Mouse (Mus musculus) forebrain, embryonic 13.5 days (tissue): ENCODE data around the gene Bclaf3. TPM values are rescaled to one million over a fixed set of nuclear protein-coding genes. Genes with fewer than 3 reads are reported as not detected.
"Not testable (repeated sequence)": the region's sequence is repeated elsewhere in the genome, so short reads cannot be mapped to it uniquely, and the experiment has no call there.

Experiments used
- ATAC-seq: fragments of 200-750 bp; cut with Nextera tagmentation; 2 replicates; pipeline ENCODE4 v1.8.0; 2017
- H3K27ac ChIP-seq: fragments of 300-500 bp; sonication (generic); 2 replicates; pipeline ENCODE4 v1.5.1; 2015; ENCODE audit warnings: inconsistent platforms, mild to moderate bottlenecking, moderate library complexity
- H3K27me3 ChIP-seq: fragments of 300-500 bp; sonication (generic); 2 replicates; pipeline ENCODE4 v1.6.1; 2015; ENCODE audit warnings: mild to moderate bottlenecking, inconsistent platforms
- H3K36me3 ChIP-seq: fragments of 300-500 bp; sonication (generic); 2 replicates; pipeline ENCODE4 v1.6.1; 2015; ENCODE audit warnings: mild to moderate bottlenecking, inconsistent platforms; ENCODE audit not compliant: poor library complexity, severe bottlenecking
- H3K4me1 ChIP-seq: fragments of 300-500 bp; sonication (generic); 2 replicates; pipeline ENCODE4 v1.6.1; 2015; ENCODE audit warnings: inconsistent platforms
- H3K4me2 ChIP-seq: fragments of 300-500 bp; sonication (generic); 2 replicates; pipeline ENCODE4 v1.6.1; 2015; ENCODE audit warnings: inconsistent platforms, mild to moderate bottlenecking, moderate library complexity
- H3K4me3 ChIP-seq: fragments of 300-500 bp; sonication (generic); 2 replicates; pipeline ENCODE4 v1.5.1; 2015; ENCODE audit warnings: mild to moderate bottlenecking, inconsistent platforms
- H3K9ac ChIP-seq: fragments of 300-500 bp; sonication (generic); 2 replicates; pipeline ENCODE4 v1.6.1; 2015; ENCODE audit warnings: mild to moderate bottlenecking, inconsistent platforms
- H3K9me3 ChIP-seq: fragments of 300-500 bp; sonication (generic); replicated peaks from 2 replicates; pipeline ENCODE4 v1.6.1; 2016; ENCODE audit warnings: inconsistent platforms
- WGBS: fragments of 180-500 bp; shearing (Covaris S2); methylation state at CpG from one replicate; pipeline ENCODE4 v1.1.7; 2015; 5-methylcytosine and 5-hydroxymethylcytosine counted together
- polyA plus RNA-seq: library from polyadenylated mRNA; unstranded; fragments of >200 nt; fragmentation: Nextera tagmentation; extraction: Ambion mirVana; gene quantifications from 2 replicates; pipeline ENCODE4 v1.2.1, GENCODE M21; 2015

Gene Bclaf3
- polyA plus RNA-seq, result 32.4 and 34.7 TPM in 2 replicates

- Histone ChIP-seq H3K36me3 (no peaks in the 10 kb centered on the region), H3K4me1 (no peaks in the 10 kb centered on the region), H3K27ac (no peak within 1 kb of the TSS), H3K4me3 (no peak within 1 kb of the TSS), H3K9ac (no peak within 1 kb of the TSS), H3K27me3 (no peaks in the 10 kb centered on the region), H3K9me3 (no peaks in the 10 kb centered on the region), H3K4me2 (no peak within 1 kb of the TSS)
- WGBS, result 83% methylated on average over 6 of the region's 6 CpGs
- no peak for ATAC-seq
Observed at GRCm38 (mm10) chrX:159526388-159526787, at the start of gene Bclaf3. TSS of gene Bclaf3 (plus strand) at chrX:159526688.

DNA sequence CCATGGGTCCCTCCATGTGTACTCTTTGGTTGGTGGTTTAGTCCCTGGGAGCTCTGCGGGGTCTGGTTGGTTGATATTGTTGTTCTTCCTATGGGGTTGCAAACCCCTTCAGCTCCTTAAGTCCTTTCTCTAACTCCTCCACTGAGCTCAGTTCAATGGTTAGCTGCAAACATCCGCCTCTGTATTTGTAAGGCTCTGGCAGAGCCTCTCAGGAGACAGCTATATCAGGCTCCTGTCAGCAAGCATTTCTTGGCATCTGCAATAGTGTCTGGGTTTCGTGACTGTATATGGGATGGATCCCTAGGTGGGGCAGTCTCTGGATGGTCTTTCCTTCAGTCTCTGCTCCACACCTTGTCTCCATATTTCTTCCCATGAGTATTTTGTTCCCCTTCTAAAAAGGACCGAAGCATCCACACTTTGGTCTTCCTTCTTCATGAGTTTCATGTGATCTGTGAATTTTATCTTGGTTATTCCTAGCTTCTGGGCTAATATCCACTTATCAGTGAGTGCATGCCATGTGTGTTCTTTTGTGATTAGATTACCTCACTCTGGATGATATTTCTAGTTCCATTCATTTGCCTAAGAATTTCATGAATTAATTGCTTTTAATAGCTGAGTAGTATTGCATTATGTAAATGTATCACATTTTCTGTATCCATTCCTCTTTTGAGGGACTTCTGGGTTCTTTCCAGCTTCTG lies 48.1 kb upstream of the Bclaf3 start:
- 82% methylated on average over 4 of the region's 4 CpGs for WGBS

GRCm38 (mm10) chrX:159484247-159484646 lies 42.2 kb upstream of the Bclaf3 start:
- Histone ChIP-seq H3K4me1 (no peaks in the 10 kb centered on the region), H3K4me3 (no peak overlapping the region), H3K27me3 (no peaks in the 10 kb centered on the region), H3K9ac (no peak overlapping the region), H3K36me3 (no peaks in the 10 kb centered on the region), H3K4me2 (no peak overlapping the region), H3K9me3 (no peaks in the 10 kb centered on the region), H3K27ac (no peak overlapping the region)
- ATAC-seq, result no peak
- WGBS, result 77% methylated on average over 1 of the region's 1 CpGs

More for the DNA sequence above, 48.1 kb upstream of the Bclaf3 start:
- H3K4me1 ChIP-seq, H3K4me3 ChIP-seq, H3K36me3 ChIP-seq, H3K27me3 ChIP-seq, H3K9ac ChIP-seq, H3K4me2 ChIP-seq, H3K9me3 ChIP-seq, H3K27ac ChIP-seq, ATAC-seq: not testable (repeated sequence)

GRCm38 (mm10) chrX:159503181-159503580 lies 23.3 kb upstream of the Bclaf3 start:
- WGBS, result 66% methylated on average over 2 of the region's 2 CpGs
- ATAC-seq, result no peak

GRCm38 (mm10) chrX:159508331-159509036 lies 18.0 kb upstream of the Bclaf3 start:
- ATAC-seq, result no peak
- H3K4me2 ChIP-seq, result no peak overlapping the region
- no peak overlapping the region for H3K4me3 ChIP-seq
- H3K27ac ChIP-seq, result no peak overlapping the region
- H3K4me1 ChIP-seq, result no peaks in the 10 kb centered on the region
- no peaks in the 10 kb centered on the region for H3K9me3 ChIP-seq
- H3K9ac ChIP-seq, result no peak overlapping the region
- 55% methylated on average over 19 of the region's 19 CpGs for WGBS
- H3K27me3 ChIP-seq, result no peaks in the 10 kb centered on the region
- H3K36me3 ChIP-seq, result no peaks in the 10 kb centered on the region

More at GRCm38 (mm10) chrX:159503181-159503580, 23.3 kb upstream of the Bclaf3 start:
- no peaks in the 10 kb centered on the region for H3K36me3 ChIP-seq
- H3K4me3 ChIP-seq, result no peak overlapping the region
- no peaks in the 10 kb centered on the region for H3K27me3 ChIP-seq
- H3K4me1 ChIP-seq, result no peaks in the 10 kb centered on the region
- H3K4me2 ChIP-seq, result no peak overlapping the region
- H3K27ac ChIP-seq, result no peak overlapping the region
- H3K9me3 ChIP-seq, result no peaks in the 10 kb centered on the region
- H3K9ac ChIP-seq, result no peak overlapping the region

GRCm38 (mm10) chrX:159509042-159509441 lies 17.4 kb upstream of the Bclaf3 start:
- Histone ChIP-seq H3K27me3 (no peaks in the 10 kb centered on the region), H3K9me3 (no peaks in the 10 kb centered on the region), H3K4me2 (no peak overlapping the region), H3K9ac (no peak overlapping the region), H3K27ac (no peak overlapping the region), H3K4me3 (no peak overlapping the region), H3K4me1 (no peaks in the 10 kb centered on the region), H3K36me3 (no peaks in the 10 kb centered on the region)
- WGBS, result 70% methylated on average over 4 of the region's 4 CpGs
- no peak for ATAC-seq

GRCm38 (mm10) chrX:159509847-159510715 lies 16.4 kb upstream of the Bclaf3 start:
- Histone ChIP-seq H3K4me2 (no peak overlapping the region), H3K4me3 (no peak overlapping the region), H3K9ac (no peak overlapping the region), H3K27ac (no peak overlapping the region), H3K27me3 (no peaks in the 10 kb centered on the region), H3K4me1 (no peaks in the 10 kb centered on the region), H3K36me3 (no peaks in the 10 kb centered on the region), H3K9me3 (no peaks in the 10 kb centered on the region)
- ATAC-seq, result no peak
- 83% methylated on average over 19 of the region's 19 CpGs for WGBS

DNA sequence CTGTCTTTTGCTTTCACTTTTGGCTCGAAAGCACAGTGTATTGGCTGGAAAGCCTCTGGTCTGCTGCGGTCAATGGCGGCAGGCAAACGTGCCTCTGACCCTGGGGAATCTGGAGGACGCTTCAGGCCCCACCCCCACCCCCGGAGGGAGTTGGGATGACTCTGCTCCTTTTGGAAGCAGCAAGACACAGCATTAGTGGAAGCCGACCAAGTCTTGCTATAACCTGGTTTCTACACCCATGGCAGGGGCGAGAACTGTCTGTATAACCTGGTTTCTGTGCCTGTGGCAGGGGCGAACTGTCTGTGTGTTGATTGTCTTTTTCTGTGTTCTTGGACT lies 15.8 kb upstream of the Bclaf3 start:
- no peak for ATAC-seq

GRCm38 (mm10) chrX:159515599-159515998 lies 10.9 kb upstream of the Bclaf3 start:
- no peak for ATAC-seq
- H3K27ac ChIP-seq, result no peak overlapping the region
- no peaks in the 10 kb centered on the region for H3K36me3 ChIP-seq
- no peaks in the 10 kb centered on the region for H3K4me1 ChIP-seq
- H3K4me2 ChIP-seq, result no peak overlapping the region
- H3K27me3 ChIP-seq, result no peaks in the 10 kb centered on the region
- 91% methylated on average over 6 of the region's 6 CpGs for WGBS
- H3K4me3 ChIP-seq, result no peak overlapping the region
- no peak overlapping the region for H3K9ac ChIP-seq
- no peaks in the 10 kb centered on the region for H3K9me3 ChIP-seq

More for the DNA sequence above, 15.8 kb upstream of the Bclaf3 start:
- no peak overlapping the region for H3K4me2 ChIP-seq
- H3K9me3 ChIP-seq, result no peaks in the 10 kb centered on the region
- no peak overlapping the region for H3K9ac ChIP-seq
- H3K36me3 ChIP-seq, result no peaks in the 10 kb centered on the region
- WGBS, result 74% methylated on average over 9 of the region's 9 CpGs
- no peak overlapping the region for H3K4me3 ChIP-seq
- no peak overlapping the region for H3K27ac ChIP-seq
- no peaks in the 10 kb centered on the region for H3K27me3 ChIP-seq
- H3K4me1 ChIP-seq, result no peaks in the 10 kb centered on the region

DNA sequence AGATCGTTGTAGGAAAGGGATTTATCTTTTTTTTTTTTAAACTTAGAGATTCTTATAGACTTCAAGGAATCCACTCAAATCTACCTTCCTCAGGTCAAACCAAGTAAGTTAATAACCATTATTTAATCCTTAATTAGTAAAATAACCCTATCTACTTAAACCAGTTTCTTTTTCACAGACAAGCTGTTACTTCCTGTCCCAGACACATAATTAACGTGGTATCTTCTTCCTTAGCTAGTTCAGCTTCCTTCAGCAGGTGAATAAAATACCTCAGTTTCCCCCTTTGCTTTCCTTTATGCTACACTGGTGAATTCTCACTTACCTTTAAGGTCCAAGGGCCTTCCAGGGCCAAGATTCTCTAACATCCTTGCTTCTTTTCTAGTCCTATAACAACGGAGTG lies 4.7 kb upstream of the Bclaf3 start:
- no peak overlapping the region for H3K4me2 ChIP-seq
- 81% methylated on average over 3 of the region's 3 CpGs for WGBS
- H3K27me3 ChIP-seq, result 0 out of 2 replicates have a peak, but pooled peaks cover 3% of the 10 kb centered on the region
- ATAC-seq, result no peak
- no peak overlapping the region for H3K27ac ChIP-seq
- H3K4me3 ChIP-seq, result no peak overlapping the region
- no peaks in the 10 kb centered on the region for H3K9me3 ChIP-seq
- no peak overlapping the region for H3K9ac ChIP-seq
- H3K36me3 ChIP-seq, result no peaks in the 10 kb centered on the region
- no peaks in the 10 kb centered on the region for H3K4me1 ChIP-seq

GRCm38 (mm10) chrX:159522651-159523050 lies 3.8 kb upstream of the Bclaf3 start:
- Histone ChIP-seq H3K4me1 (no peaks in the 10 kb centered on the region), H3K9ac (no peak overlapping the region), H3K27ac (no peak overlapping the region), H3K4me3 (no peak overlapping the region), H3K27me3 (0 out of 2 replicates have a peak, but pooled peaks cover 3% of the 10 kb centered on the region), H3K4me2 (no peak overlapping the region), H3K9me3 (no peaks in the 10 kb centered on the region), H3K36me3 (no peaks in the 10 kb centered on the region)
- ATAC-seq, result no peak
- 85% methylated on average over 4 of the region's 4 CpGs for WGBS

DNA sequence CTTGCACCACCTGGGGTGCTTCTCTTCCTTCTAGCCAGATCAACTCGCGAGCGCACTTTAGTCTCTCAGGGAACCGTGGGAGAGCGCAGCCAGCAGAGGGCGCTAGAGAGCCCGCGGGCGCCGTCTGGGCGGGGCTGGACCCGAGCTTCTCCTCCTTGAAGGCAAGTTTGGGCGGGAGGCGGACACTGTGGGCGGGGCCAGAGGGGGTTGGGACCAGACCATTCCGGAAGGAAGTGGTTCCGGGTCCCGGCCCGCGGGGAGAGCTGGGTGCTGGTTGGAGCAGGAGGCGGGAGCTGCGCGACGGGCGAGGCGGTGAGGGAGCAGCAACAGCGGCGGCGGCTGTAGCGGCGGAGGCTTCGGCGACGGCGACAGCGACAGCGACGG lies 5.9 kb downstream of the Bclaf3 start:
- no peaks in the 10 kb centered on the region for H3K9me3 ChIP-seq
- H3K4me2 ChIP-seq, result peak overlapping the region; percentile 56
- H3K36me3 ChIP-seq, result no peaks in the 10 kb centered on the region
- ATAC-seq, result peak; percentile 99
- H3K27ac ChIP-seq, result peak overlapping the region; percentile 81
- peak overlapping the region; percentile 72 for H3K9ac ChIP-seq
- H3K4me3 ChIP-seq, result peak overlapping the region; percentile 58
- H3K4me1 ChIP-seq, result peaks cover 5% of the 10 kb centered on the region
- no peaks in the 10 kb centered on the region for H3K27me3 ChIP-seq
- WGBS, result 17% methylated on average over 24 of the region's 38 CpGs
